Mouse (Mus musculus) CH12.LX (cell line): Measurements from ENCODE around the gene Ndufv1. TPM values are rescaled to one million over a fixed set of nuclear protein-coding genes. Genes with fewer than 3 reads are reported as not detected.

Experiments used
- DNase-seq: peaks from one replicate; pipeline ENCODE4 v3.0.0-alpha.2; 2013; ENCODE audit errors: extremely low read depth
- H3K27ac ChIP-seq: 2 replicates; pipeline ENCODE4 v1.5.1; 2012; ENCODE audit warnings: low read depth, mild to moderate bottlenecking, control low read depth, moderate library complexity; ENCODE audit not compliant: insufficient read depth
- H3K27me3 ChIP-seq: replicated peaks from 2 replicates; pipeline ENCODE3; 2012; ENCODE audit warnings: inconsistent platforms
- H3K36me3 ChIP-seq, 2 experiments: replicated peaks in 1 of 2; 2 replicates each; pipeline versions ENCODE3 to v1.6.1; 2012; ENCODE audit warnings: inconsistent platforms in 1 of 2, low read length in 1 of 2, mild to moderate bottlenecking in 1 of 2, mixed read lengths in 1 of 2, moderate library complexity in 1 of 2; ENCODE audit not compliant: control insufficient read depth in 1 of 2, insufficient read depth in 1 of 2
- H3K4me1 ChIP-seq, 2 experiments: 2 replicates each; pipeline ENCODE4 v1.6.1; 2012; ENCODE audit warnings: inconsistent platforms in 1 of 2, moderate library complexity in 1 of 2; ENCODE audit not compliant: insufficient read depth in 2 of 2, control insufficient read depth in 1 of 2
- H3K4me2 ChIP-seq: 2 replicates; pipeline ENCODE4 v1.6.1; 2012; ENCODE audit warnings: low read depth, mild to moderate bottlenecking, control low read depth; ENCODE audit not compliant: poor library complexity, insufficient read depth, severe bottlenecking
- H3K4me3 ChIP-seq, 3 experiments: fragments of 150-350 bp in 1 of 3; sonication (generic) in 1 of 3; replicated peaks in 1 of 3; 2 replicates each; pipeline versions ENCODE3 to v1.5.1; 2011 to 2012; ENCODE audit warnings: low read depth in 2 of 3, low read length in 2 of 3, mild to moderate bottlenecking in 2 of 3, moderate library complexity in 2 of 3, control low read depth in 1 of 3, improper control_type of control experiment in 1 of 3, inconsistent platforms in 1 of 3, mixed read lengths in 1 of 3; ENCODE audit not compliant: poor library complexity in 1 of 3
- H3K79me2 ChIP-seq: replicated peaks from 2 replicates; pipeline ENCODE4 v1.6.1; 2012; ENCODE audit warnings: mild to moderate bottlenecking, moderate library complexity; ENCODE audit not compliant: control insufficient read depth, poor library complexity, insufficient read depth, severe bottlenecking; ENCODE audit errors: extremely low read depth
- H3K9ac ChIP-seq: 2 replicates; pipeline ENCODE4 v1.6.1; 2012; ENCODE audit warnings: low read depth, mild to moderate bottlenecking, control low read depth, moderate library complexity; ENCODE audit not compliant: insufficient read depth
- H3K9me3 ChIP-seq: replicated peaks from 2 replicates; pipeline ENCODE3; 2012; ENCODE audit warnings: low read length, inconsistent platforms, mixed read lengths
- BHLHE40 ChIP-seq: IDR thresholded peaks from 2 replicates; pipeline ENCODE4 v1.6.1; 2011; ENCODE audit warnings: mild to moderate bottlenecking, low read depth, low read length, improper control_type of control experiment
- CHD1 ChIP-seq: IDR thresholded peaks from 2 replicates; pipeline ENCODE4 v1.6.1; 2012; ENCODE audit warnings: low read depth, low read length, improper control_type of control experiment, inconsistent platforms
- E2F4 ChIP-seq: IDR thresholded peaks from 2 replicates; pipeline ENCODE4 v1.6.1; 2011; ENCODE audit warnings: low read depth, low read length, improper control_type of control experiment; ENCODE audit not compliant: insufficient replicate concordance
- EP300 ChIP-seq: IDR thresholded peaks from 2 replicates; pipeline ENCODE4 v1.6.1; 2011; ENCODE audit warnings: low read length, improper control_type of control experiment
- ETS1 ChIP-seq: conservative IDR thresholded peaks from 2 replicates; pipeline ENCODE4 v1.6.1; 2012; ENCODE audit warnings: low read depth, mild to moderate bottlenecking, inconsistent platforms, low read length, improper control_type of control experiment, moderate library complexity
- HCFC1 ChIP-seq: IDR thresholded peaks from 2 replicates; pipeline ENCODE4 v1.6.1; 2012; ENCODE audit warnings: low read depth, mild to moderate bottlenecking, inconsistent platforms, low read length, improper control_type of control experiment
- IRF4 ChIP-seq: IDR thresholded peaks from 2 replicates; pipeline ENCODE4 v1.6.1; 2014; ENCODE audit warnings: low read depth, mild to moderate bottlenecking, inconsistent platforms, low read length, improper control_type of control experiment
- KAT2A ChIP-seq: IDR thresholded peaks from 2 replicates; pipeline ENCODE4 v1.6.1; 2012; ENCODE audit warnings: low read length, improper control_type of control experiment, inconsistent platforms; ENCODE audit not compliant: insufficient replicate concordance
- MAZ ChIP-seq: IDR thresholded peaks from 2 replicates; pipeline ENCODE4 v1.6.1; 2012; ENCODE audit warnings: low read depth, mild to moderate bottlenecking, inconsistent platforms, low read length, improper control_type of control experiment, moderate library complexity
- MYC ChIP-seq: IDR thresholded peaks from 2 replicates; pipeline ENCODE4 v1.6.1; 2011; ENCODE audit warnings: low read depth, mild to moderate bottlenecking, improper control_type of control experiment, low read length
- NRF1 ChIP-seq: IDR thresholded peaks from 2 replicates; pipeline ENCODE4 v1.6.1; 2014; ENCODE audit warnings: low read depth, mild to moderate bottlenecking, inconsistent platforms, low read length, improper control_type of control experiment, moderate library complexity
- POLR2AphosphoS2 ChIP-seq: IDR thresholded peaks from 2 replicates; pipeline ENCODE4 v1.6.1; 2011; ENCODE audit warnings: low read depth, low read length, improper control_type of control experiment
- RAD21 ChIP-seq: IDR thresholded peaks from 2 replicates; pipeline ENCODE4 v1.6.1; 2011; ENCODE audit warnings: low read depth, mild to moderate bottlenecking, low read length, improper control_type of control experiment, moderate library complexity
- SMC3 ChIP-seq: IDR thresholded peaks from 2 replicates; pipeline ENCODE4 v1.6.1; 2011; ENCODE audit warnings: low read depth, low read length, improper control_type of control experiment
- TBP ChIP-seq: conservative IDR thresholded peaks from 2 replicates; pipeline ENCODE4 v1.6.1; 2011; ENCODE audit warnings: low read depth, low read length, improper control_type of control experiment
- UBTF ChIP-seq: IDR thresholded peaks from 2 replicates; pipeline ENCODE4 v1.6.1; 2012; ENCODE audit warnings: low read depth, mild to moderate bottlenecking, inconsistent platforms, low read length, improper control_type of control experiment, moderate library complexity
- USF1 ChIP-seq: IDR thresholded peaks from 2 replicates; pipeline ENCODE4 v1.6.1; 2014; ENCODE audit warnings: low read depth, mild to moderate bottlenecking, inconsistent platforms, low read length, improper control_type of control experiment
- USF2 ChIP-seq: conservative IDR thresholded peaks from 2 replicates; pipeline ENCODE4 v1.6.1; 2011; ENCODE audit warnings: low read depth, low read length, improper control_type of control experiment
- ZMIZ1 ChIP-seq: IDR thresholded peaks from 2 replicates; pipeline ENCODE4 v1.6.1; 2012; ENCODE audit warnings: low read depth, mild to moderate bottlenecking, inconsistent platforms, low read length, improper control_type of control experiment
- dilution Hi-C: fragments of 300-500 bp; cut with MboI; formaldehyde crosslinking; loops from 2 replicates; pipeline ENCODE4 v1.14.3; 2020; ENCODE audit warnings: low sequenced_read_pairs; ENCODE audit not compliant: extremely low pct_unique_long_range_greater_than_20kb, extremely low pct_ligation_motif_present
- in situ Hi-C: fragments of 300-500 bp; cut with MboI; formaldehyde crosslinking; loops from 3 replicates; pipeline ENCODE4 v1.14.3; 2019; ENCODE audit warnings: low sequenced_read_pairs, low pct_ligation_motif_present, low pct_unique_long_range_greater_than_20kb, mixed read lengths
- polyA plus RNA-seq: library from polyadenylated mRNA; unstranded; fragments of >175 nt; gene quantifications from 2 replicates; pipeline ENCODE4 v1.2.1, GENCODE M21; 2012; ENCODE audit warnings: low read depth; ENCODE audit not compliant: insufficient read length
- total RNA-seq, 2 experiments: library from RNA; depleted of rRNA; stranded (reverse); fragments of 300-350 nt in 1 of 2; fragments of >200 nt in 1 of 2; gene quantifications; 2 replicates each; pipeline ENCODE4 v1.2.3; 2012 to 2014

Gene Ndufv1
- total and polyA plus RNA-seq, 3 experiments = 119 to 183 (median 133) TPM

DNA sequence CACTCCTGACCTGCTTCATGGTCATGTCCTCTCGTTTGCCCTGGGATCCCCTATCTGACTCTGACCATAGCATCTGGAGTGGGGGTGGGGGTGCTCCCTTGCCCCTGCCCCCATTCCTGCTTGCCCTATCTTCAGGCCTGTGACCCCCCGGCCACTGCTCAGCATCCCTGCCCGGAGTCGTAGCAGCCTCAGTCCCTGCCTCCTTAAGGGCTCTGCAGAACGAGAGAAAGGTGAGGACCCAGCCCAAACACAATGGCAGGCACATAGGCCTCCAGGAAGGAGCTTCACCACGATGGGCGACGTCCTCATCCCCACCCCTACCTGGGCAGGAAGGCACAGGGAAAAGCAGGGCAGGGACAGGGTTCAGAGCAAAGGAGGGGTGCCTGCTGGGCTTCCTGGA is 14.3 kb downstream of the Ndufv1 start:
- dilution Hi-C loops = no loop called here
- no peaks in the 10 kb centered on the region for H3K9me3 ChIP-seq
- peaks cover 33% of the 10 kb centered on the region for H3K27me3 ChIP-seq
- no peak overlapping the region for H3K9ac ChIP-seq
- H3K79me2 ChIP-seq = no peaks in the 10 kb centered on the region
- peaks cover 11 to 23% of the 10 kb centered on the region in 2 experiments for H3K4me1 ChIP-seq
- H3K4me3 ChIP-seq = no peak overlapping the region
- in situ Hi-C loops = no loop called here
- H3K4me2 ChIP-seq = no peak overlapping the region
- DNase-seq = no peak
- no peak overlapping the region for H3K27ac ChIP-seq
- H3K36me3 ChIP-seq = peaks cover under 1 to 15% of the 10 kb centered on the region in 2 experiments
- TF ChIP-seq CHD1 (no peak), NRF1 (no peak), ETS1 (no peak), MYC (no peak), MAZ (no peak), SMC3 (no peak), ZMIZ1 (no peak), KAT2A (no peak), RAD21 (no peak), UBTF (no peak), HCFC1 (no peak)

DNA sequence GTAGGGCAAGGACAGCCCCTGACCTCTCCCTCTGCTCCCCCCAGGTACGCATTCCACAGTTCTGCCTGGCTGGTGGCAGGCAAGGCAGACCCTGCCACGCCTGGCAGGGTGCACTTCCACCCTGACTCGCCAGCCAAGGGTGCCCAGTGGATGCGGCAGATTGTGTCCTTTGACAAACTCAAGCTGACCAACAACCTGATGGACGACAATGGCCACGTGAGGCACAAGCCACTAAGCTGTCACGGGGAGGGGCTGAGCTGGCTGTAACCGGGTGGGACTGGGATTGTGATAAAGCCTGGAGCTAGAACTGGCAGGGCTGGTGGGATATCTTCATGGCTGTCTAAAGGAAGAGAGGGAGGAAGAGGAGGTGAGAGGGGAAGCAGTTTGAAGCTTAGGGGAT is 15.4 kb downstream of the Ndufv1 start:
- Histone ChIP-seq H3K4me3 (no peak overlapping the region), H3K27me3 (peaks cover 44% of the 10 kb centered on the region), H3K27ac (no peak overlapping the region), H3K9me3 (no peaks in the 10 kb centered on the region), H3K4me1 (peaks cover 11 to 23% of the 10 kb centered on the region in 2 experiments), H3K4me2 (no peak overlapping the region), H3K79me2 (no peaks in the 10 kb centered on the region), H3K36me3 (peaks cover 0 to 6% of the 10 kb centered on the region in 2 experiments), H3K9ac (no peak overlapping the region)
- dilution Hi-C loops = no loop called here
- no peak for DNase-seq
- in situ Hi-C loops = no loop called here
- TF ChIP-seq POLR2AphosphoS2 = no peak
- TF ChIP-seq EP300 = no peak
- TF ChIP-seq NRF1 = no peak

DNA sequence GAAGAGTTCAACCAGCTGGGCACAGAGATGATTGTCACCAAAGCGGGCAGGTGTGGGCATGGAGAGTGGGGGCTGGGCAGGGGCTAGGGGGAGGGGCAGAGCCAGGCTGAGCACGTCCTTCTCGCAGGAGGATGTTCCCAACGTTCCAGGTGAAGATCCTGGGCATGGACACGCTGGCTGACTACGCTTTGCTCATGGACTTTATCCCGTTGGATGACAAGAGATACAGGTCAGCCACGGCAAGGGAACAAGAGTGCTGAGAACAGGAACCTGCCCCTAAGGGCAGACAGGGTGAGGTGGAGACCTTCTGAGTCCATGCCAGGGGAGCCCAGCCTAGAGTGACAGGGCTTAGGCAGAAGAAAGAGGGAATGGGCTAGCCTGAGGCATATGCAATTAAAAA is 15.9 kb downstream of the Ndufv1 start:
- H3K27me3 ChIP-seq = peaks cover 49% of the 10 kb centered on the region
- H3K27ac ChIP-seq = no peak overlapping the region
- H3K36me3 ChIP-seq = peaks cover 0 to 1% of the 10 kb centered on the region in 2 experiments
- no peak overlapping the region for H3K9ac ChIP-seq
- H3K4me3 ChIP-seq = no peak overlapping the region
- in situ Hi-C loops = no loop called here
- no peaks in the 10 kb centered on the region for H3K79me2 ChIP-seq
- peaks cover 11 to 20% of the 10 kb centered on the region in 2 experiments for H3K4me1 ChIP-seq
- no peaks in the 10 kb centered on the region for H3K9me3 ChIP-seq
- no peak for DNase-seq
- H3K4me2 ChIP-seq = no peak overlapping the region
- no peak for TF ChIP-seq IRF4
- TF ChIP-seq USF2 = no peak
- TF ChIP-seq TBP = no peak
- no peak for TF ChIP-seq USF1
- no peak for TF ChIP-seq UBTF
- TF ChIP-seq BHLHE40 = no peak
- TF ChIP-seq E2F4 = no peak
- no peak for TF ChIP-seq ZMIZ1
- dilution Hi-C loops = no loop called here
